Mouse (Mus musculus): Measurements from ENCODE around the gene Arsb. TPM values are rescaled to one million over a fixed set of nuclear protein-coding genes. Genes with fewer than 3 reads are reported as not detected.
"Not testable (repeated sequence)": the region's sequence is repeated elsewhere in the genome, so short reads cannot be mapped to it uniquely, and the experiment has no call there.

Arsb gene
- polyA plus RNA-seq, 1 experiment = 26.0 TPM

DNA sequence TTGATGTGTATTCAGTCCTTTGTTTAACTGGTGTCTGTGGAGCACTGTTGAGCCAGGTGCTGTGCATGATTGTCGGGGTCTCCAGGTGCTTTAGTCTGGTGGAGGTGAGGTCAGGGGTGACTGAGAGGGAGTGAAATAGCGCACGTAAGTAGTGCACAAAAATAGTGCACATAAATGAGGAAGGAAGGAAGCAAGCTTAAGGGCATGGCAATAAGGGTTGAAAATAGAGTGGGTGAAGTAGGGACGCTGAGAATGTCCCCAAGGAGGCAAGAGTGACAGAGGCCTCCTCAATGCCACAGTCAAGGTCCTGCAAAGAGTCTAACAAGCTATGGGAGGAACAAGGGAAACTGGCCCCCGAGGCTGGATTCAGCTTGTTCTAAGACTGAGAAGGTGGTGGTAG, 11.4 kb downstream of the Arsb start:
- DNase-seq = no peak
- H3K4me1 ChIP-seq (ENCODE audit: control insufficient read depth, insufficient read depth, low read length) = no peaks in the 10 kb centered on the region
- 72% methylated on average over 5 of the region's 5 CpGs for WGBS
- no peak overlapping the region for H3K4me3 ChIP-seq (replicated peaks; ENCODE audit: extremely low read depth, low read depth, low read length)
- TF ChIP-seq CTCF (IDR thresholded peaks at IDR 0.05; ENCODE audit: insufficient read depth, low read length) (no peak), POLR2A (IDR thresholded peaks at IDR 0.05; ENCODE audit: borderline replicate concordance, extremely low read depth, low read depth, low read length) (no peak)

DNA sequence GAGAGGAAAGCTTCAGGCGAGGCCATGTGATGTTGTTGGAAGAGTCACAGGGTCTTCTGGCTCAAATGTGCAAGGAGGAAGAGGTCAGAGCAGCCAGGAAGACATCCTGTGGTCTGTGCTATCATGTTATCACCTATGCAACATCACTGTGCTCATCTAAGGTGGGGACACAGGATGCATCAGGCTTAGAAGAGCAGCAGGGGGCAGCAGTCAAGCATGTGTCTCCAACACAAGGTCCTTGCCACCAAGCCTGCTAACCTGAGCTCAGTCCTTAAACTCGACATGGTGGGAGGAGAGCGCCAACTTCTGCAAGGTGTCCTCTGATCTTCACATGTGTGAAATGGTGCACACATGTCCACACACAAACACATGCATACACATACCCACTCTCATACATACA, 13.9 kb downstream of the Arsb start:
- WGBS = 76% methylated on average over 3 of the region's 3 CpGs
- DNase-seq = no peak
- H3K4me1 ChIP-seq (ENCODE audit: control insufficient read depth, insufficient read depth, low read length) = no peaks in the 10 kb centered on the region
- no peak for TF ChIP-seq POLR2A (IDR thresholded peaks at IDR 0.05; ENCODE audit: borderline replicate concordance, extremely low read depth, low read depth, low read length)
- TF ChIP-seq CTCF (IDR thresholded peaks at IDR 0.05; ENCODE audit: insufficient read depth, low read length) = 0 out of 2 replicates have a peak, but pooled peaks have one; percentile 40
- H3K4me3 ChIP-seq (replicated peaks; ENCODE audit: extremely low read depth, low read depth, low read length) = no peak overlapping the region

DNA sequence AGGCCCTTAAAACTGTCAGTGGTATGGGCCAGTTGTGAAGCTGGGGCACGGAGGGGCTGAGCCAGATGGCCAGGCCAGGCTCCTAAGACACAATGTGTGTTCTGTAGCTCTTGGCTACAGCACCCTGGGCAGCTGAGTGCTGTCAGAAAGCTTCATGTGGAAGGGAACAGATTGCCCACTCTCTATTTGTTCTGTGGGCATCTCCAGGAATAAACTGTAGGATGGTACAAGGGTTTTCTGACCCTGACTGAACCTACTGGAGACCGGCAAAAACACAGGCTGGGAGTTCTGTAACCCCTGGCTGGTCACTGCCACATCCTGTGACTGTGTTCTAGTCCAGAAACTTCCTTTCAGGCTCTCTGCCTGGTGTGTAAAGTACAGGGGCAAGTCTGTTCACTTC, 14.6 kb downstream of the Arsb start:
- no peak overlapping the region for H3K4me3 ChIP-seq (replicated peaks; ENCODE audit: extremely low read depth, low read depth, low read length)
- WGBS = 78% methylated on average over 2 of the region's 2 CpGs
- DNase-seq = no peak
- TF ChIP-seq POLR2A (IDR thresholded peaks at IDR 0.05; ENCODE audit: borderline replicate concordance, extremely low read depth, low read depth, low read length) = no peak
- no peak for TF ChIP-seq CTCF (IDR thresholded peaks at IDR 0.05; ENCODE audit: insufficient read depth, low read length)
- no peaks in the 10 kb centered on the region for H3K4me1 ChIP-seq (ENCODE audit: control insufficient read depth, insufficient read depth, low read length)

DNA sequence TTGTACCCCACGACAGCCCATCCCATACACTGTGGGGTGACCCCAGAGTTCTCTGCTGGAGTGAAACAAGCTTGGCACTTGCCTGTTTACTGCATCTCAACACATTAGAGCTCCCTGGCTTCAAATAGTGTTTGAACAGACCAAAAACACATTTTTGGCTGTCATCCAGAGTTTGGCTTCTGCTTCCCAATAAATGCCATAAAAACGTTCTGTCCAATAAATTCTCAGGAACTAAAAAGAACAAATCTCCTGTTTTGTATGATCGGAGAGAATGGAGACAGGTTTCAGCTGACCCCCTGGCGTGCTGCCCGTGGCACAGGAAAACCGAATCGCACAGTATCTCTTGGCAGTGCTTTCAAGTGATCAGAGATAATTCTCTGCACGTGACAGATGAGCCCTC, 16.2 kb downstream of the Arsb start:
- no peaks in the 10 kb centered on the region for H3K4me1 ChIP-seq (ENCODE audit: control insufficient read depth, insufficient read depth, low read length)
- no peak for DNase-seq
- WGBS = 29% methylated on average over 8 of the region's 8 CpGs
- no peak overlapping the region for H3K4me3 ChIP-seq (replicated peaks; ENCODE audit: extremely low read depth, low read depth, low read length)
- TF ChIP-seq CTCF (IDR thresholded peaks at IDR 0.05; ENCODE audit: insufficient read depth, low read length) (no peak), POLR2A (IDR thresholded peaks at IDR 0.05; ENCODE audit: borderline replicate concordance, extremely low read depth, low read depth, low read length) (no peak)

DNA sequence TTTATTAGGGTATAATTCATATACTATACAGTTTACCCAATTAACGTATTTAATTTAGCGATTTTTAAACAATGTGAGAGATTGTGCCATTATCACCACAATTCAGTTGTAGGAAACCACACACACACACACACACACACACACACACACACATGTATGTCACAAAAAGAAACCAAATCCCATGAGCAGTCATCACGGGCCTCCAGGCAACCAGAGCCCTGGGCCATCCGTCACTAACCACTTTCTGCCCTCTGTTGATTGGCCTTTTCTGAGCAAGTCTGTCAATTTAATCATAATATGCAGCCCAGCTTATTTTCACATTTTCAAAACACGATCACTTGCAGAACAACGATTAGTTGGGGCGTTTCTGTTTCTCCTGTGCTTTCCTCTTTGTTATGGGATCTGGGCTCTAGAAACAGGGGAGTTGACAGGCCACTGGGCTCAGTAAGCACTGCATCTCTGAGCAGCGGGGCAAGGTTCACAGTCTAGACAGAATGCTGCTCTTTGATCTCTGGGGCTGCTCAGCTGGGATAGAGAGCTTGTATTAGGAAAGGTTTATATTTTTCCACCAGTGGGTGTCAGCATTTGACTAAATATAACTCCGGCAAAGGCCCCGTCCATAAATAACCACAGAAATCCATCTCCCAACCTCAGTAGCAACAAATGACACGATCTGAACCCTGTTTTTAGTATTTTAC, 21.7 kb downstream of the Arsb start:
- WGBS = 49% methylated on average over 11 of the region's 11 CpGs
- H3K4me3 ChIP-seq (replicated peaks; ENCODE audit: extremely low read depth, low read depth, low read length) = no peak overlapping the region
- TF ChIP-seq CTCF (IDR thresholded peaks at IDR 0.05; ENCODE audit: insufficient read depth, low read length) (no peak), POLR2A (IDR thresholded peaks at IDR 0.05; ENCODE audit: borderline replicate concordance, extremely low read depth, low read depth, low read length) (no peak)
- H3K4me1 ChIP-seq (ENCODE audit: control insufficient read depth, insufficient read depth, low read length) = no peaks in the 10 kb centered on the region
- DNase-seq = no peak

DNA sequence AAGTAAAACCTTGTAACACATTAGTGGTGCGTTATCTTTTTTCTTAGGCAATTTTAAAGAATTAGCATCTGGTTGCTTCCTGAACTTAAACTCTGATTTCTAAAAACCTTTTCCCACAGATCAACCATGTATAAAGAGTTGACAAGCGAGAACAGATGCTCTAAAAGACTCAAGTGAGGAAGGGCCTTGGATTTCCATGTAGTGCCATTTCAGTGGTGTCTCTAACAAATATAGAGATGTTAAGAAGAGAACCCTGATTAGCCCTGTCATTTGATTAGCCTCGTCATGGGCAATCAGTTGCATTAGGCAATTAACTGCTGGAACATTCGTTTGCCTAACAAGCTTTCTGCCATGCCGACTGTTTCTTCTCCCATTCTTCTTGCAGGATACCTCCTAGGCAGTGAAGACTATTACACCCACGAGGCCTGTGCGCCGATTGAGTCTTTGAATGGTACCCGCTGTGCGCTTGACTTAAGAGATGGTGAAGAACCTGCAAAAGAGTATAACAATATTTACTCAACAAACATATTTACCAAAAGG, 22.3 kb downstream of the Arsb start:
- no peak for DNase-seq
- WGBS = 83% methylated on average over 10 of the region's 10 CpGs
- no peaks in the 10 kb centered on the region for H3K4me1 ChIP-seq (ENCODE audit: control insufficient read depth, insufficient read depth, low read length)

DNA sequence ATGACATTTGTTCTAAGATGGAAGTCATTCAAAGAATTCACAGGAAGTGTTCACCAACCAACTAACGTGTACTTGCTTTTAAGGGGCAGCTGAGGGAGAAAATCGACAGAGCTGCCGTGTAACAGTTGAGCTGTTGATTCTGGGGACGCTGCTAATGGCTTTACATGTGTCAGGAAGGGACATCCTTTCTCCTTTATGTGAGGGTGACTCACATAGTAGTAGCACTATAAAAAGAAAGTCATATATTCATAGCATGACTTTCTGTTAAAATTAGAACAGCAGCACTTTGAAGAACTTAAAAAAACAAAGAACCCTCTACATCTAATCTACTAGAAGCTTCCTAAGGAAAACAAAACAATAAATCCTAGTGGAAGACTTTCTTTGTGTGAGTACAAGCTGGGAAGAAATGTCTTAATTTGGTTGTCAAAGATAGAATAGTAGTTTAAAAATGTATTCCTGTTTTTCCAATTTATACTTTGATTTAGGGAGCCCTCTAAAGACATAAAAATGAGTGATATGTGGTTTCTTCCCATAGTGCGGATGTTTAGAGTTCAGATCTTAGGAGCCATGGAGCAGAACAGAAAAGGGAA, 25.7 kb downstream of the Arsb start:
- WGBS = 61% methylated on average over 5 of the region's 5 CpGs
- TF ChIP-seq POLR2A (IDR thresholded peaks at IDR 0.05; ENCODE audit: borderline replicate concordance, extremely low read depth, low read depth, low read length) (no peak), CTCF (IDR thresholded peaks at IDR 0.05; ENCODE audit: insufficient read depth, low read length) (no peak)
- Histone ChIP-seq H3K4me3 (replicated peaks; ENCODE audit: extremely low read depth, low read depth, low read length) (no peak overlapping the region), H3K4me1 (ENCODE audit: control insufficient read depth, insufficient read depth, low read length) (no peaks in the 10 kb centered on the region)
- no peak for DNase-seq

More for the DNA sequence above, 22.3 kb downstream of the Arsb start:
- H3K4me3 ChIP-seq (replicated peaks; ENCODE audit: extremely low read depth, low read depth, low read length) = no peak overlapping the region
- TF ChIP-seq CTCF (IDR thresholded peaks at IDR 0.05; ENCODE audit: insufficient read depth, low read length) (no peak), POLR2A (IDR thresholded peaks at IDR 0.05; ENCODE audit: borderline replicate concordance, extremely low read depth, low read depth, low read length) (no peak)

DNA sequence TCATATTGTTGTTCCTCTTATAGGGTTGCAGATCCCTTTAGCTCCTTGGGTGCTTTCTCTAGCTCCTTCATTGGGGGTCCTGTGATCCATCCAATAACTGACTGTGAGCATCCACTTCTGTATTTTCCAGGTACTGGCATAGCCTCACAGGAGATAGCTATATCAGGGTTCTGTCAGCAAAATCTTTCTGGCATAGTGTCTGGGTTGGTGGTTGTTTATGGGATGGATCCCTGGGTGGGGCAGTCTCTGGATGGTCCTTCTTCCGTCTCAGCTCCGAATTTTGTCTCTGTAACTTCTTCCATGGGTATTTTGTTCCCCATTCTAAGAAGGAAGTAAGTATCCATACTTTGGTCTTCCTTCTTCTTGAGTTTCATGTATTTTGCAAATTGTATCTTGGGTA, 38.9 kb downstream of the Arsb start:
- not testable (repeated sequence) for DNase-seq; H3K4me3 ChIP-seq (replicated peaks; ENCODE audit: extremely low read depth, low read depth, low read length); H3K4me1 ChIP-seq (ENCODE audit: control insufficient read depth, insufficient read depth, low read length)
- WGBS = 87% methylated on average over 2 of the region's 2 CpGs

DNA sequence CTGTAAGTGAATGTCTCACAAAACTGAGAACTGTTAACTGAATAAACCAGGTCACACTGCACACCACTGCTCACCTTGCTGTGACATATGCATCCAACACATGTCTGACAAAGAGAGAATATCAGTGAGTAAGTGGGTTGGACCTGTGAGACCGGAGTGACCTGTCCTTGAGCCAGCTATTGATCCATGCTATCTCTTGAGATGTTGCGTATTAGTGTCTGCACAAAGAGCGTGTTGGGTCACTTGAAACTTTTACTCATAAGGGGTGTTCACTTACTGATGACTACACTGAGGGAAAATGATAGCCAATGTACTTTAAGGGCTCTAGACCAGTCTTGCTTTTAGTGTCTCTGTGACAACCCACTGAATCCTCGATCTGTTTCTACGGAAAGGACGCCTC, 42.7 kb downstream of the Arsb start:
- no peak for DNase-seq
- no peaks in the 10 kb centered on the region for H3K4me1 ChIP-seq (ENCODE audit: control insufficient read depth, insufficient read depth, low read length)
- WGBS = 92% methylated on average over 6 of the region's 6 CpGs
- H3K4me3 ChIP-seq (replicated peaks; ENCODE audit: extremely low read depth, low read depth, low read length) = no peak overlapping the region
- no peak for TF ChIP-seq POLR2A (IDR thresholded peaks at IDR 0.05; ENCODE audit: borderline replicate concordance, extremely low read depth, low read depth, low read length)
- TF ChIP-seq CTCF (IDR thresholded peaks at IDR 0.05; ENCODE audit: insufficient read depth, low read length) = no peak

DNA sequence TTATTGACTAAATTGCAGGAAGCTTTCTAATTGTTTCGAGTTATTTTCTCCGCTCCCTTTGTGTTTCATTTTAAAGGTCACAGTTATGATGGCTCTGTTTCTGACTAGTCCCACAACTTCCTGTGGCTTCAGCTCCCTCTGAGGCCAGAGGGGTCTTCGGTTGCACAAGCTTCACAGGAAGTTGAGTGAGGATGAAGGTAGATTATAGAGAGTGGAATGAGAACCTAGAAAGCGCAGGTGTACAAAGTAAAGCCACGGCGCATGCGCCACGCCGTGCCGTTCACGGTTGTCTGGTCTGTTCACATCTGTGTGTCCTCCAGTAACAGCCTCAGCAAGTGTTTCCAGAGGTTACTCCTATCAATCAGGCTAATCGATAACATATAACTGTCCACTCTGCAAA, 43.2 kb downstream of the Arsb start:
- TF ChIP-seq CTCF (IDR thresholded peaks at IDR 0.05; ENCODE audit: insufficient read depth, low read length) = no peak
- no peak for TF ChIP-seq POLR2A (IDR thresholded peaks at IDR 0.05; ENCODE audit: borderline replicate concordance, extremely low read depth, low read depth, low read length)
- no peak for DNase-seq
- WGBS = 86% methylated on average over 12 of the region's 12 CpGs
- Histone ChIP-seq H3K4me1 (ENCODE audit: control insufficient read depth, insufficient read depth, low read length) (no peaks in the 10 kb centered on the region), H3K4me3 (replicated peaks; ENCODE audit: extremely low read depth, low read depth, low read length) (no peak overlapping the region)
